Mouse (Mus musculus): ENCODE measurements around the gene Mfsd2a.
"Not testable (repeated sequence)": the region's sequence is repeated elsewhere in the genome, so short reads cannot be mapped to it uniquely, and the experiment has no call there.

The Mfsd2a gene

DNA sequence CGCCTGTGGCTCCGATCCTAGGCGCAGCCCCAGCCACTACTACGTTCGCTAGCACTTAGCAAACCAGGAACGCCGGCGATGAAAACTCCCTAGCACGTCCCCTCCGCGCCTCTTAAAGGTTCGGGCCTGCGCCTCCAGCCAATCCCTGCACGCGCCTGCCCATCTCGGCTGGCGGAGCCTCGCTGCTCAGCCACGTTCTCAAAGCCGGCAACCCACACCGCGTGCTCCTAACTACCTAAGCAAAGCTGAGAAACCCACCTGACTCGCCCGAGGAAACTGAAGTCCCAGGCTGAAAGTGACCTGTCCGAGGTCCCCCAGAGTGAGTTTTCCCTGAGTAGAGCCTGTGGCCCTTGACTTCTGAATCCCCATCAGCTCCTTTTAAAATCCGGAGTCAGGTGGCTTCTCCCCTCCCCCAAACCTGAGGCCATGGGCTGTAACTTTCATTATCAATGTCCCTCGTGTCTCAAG lies at the start of gene Mfsd2a:
Gene Mfsd2a (minus strand): TSS at position 89 of the 468 bp plus-strand sequence.
- peak; percentile 30 to 72 for DNase-seq (ENCODE audit: low spot score in 2 of 2)

GRCm38 (mm10) chr4:123005054-123005966 lies 44.3 kb upstream of the Mfsd2a start:
- no peak for DNase-seq (ENCODE audit: low spot score in 2 of 2)

- no peak for DNase-seq (ENCODE audit: low spot score in 2 of 2)
Measured at GRCm38 (mm10) chr4:123000617-123001342, 39.8 kb upstream of the Mfsd2a start.

- no peak for DNase-seq (ENCODE audit: low spot score in 2 of 2)
Measured at GRCm38 (mm10) chr4:123000130-123000529, 39.1 kb upstream of the Mfsd2a start.

DNA sequence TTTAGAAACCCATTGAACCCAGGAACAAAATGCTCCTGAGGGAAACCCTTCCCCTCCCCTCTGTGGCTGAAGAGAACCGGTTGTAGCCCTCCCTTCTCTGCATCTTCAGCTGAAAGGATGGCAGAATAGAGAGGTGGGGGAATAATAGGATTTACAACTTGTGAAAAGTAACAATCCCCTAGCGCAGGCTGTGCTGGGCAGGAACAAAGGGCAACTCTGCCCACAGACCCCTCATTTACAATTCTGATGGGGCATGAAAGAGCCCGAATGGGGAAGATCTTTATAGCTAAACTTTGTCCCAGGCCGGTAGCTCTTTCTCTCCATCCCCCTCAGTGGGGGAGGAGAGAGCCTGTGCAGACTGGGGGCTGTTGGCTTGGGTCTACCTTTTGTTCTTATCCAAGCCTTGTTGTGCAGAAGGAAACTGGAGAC lies 38.3 kb upstream of the Mfsd2a start:
- no peak for DNase-seq (ENCODE audit: low spot score in 2 of 2)

- DNase-seq (ENCODE audit: low spot score in 2 of 2) = no peak
Measured at GRCm38 (mm10) chr4:122998537-122999262, 37.7 kb upstream of the Mfsd2a start.

- DNase-seq (ENCODE audit: low spot score in 2 of 2) = peak in 1 of 2 experiments; percentile 37
Measured at GRCm38 (mm10) chr4:122996618-122997381, 35.8 kb upstream of the Mfsd2a start.

DNA sequence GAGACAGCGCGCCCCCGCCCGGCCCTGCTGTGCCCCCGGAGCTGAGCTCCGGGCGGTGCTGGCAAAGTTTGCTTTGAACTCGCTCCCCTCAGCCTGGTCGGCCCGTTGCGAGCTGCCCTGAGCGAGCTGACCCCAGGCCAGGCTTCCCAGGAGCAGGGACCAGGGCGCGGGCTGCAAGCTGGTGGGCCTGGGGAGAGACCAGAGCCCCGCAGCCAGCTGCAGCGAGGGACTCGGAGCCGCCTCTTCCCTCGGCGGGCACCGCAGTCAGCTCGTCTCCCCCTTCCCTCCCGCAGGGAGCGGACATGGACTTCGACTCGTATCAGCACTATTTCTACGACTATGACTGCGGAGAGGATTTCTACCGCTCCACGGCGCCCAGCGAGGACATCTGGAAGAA lies 35.2 kb upstream of the Mfsd2a start:
- DNase-seq (ENCODE audit: low spot score in 2 of 2) = no peak

GRCm38 (mm10) chr4:122995404-122996220 lies 34.6 kb upstream of the Mfsd2a start, which contains the start of gene Mycl:
Mycl (plus strand) TSS chr4:122995652.
- DNase-seq (ENCODE audit: low spot score in 2 of 2) = peak; percentile 81 to 89

- no peak for DNase-seq (ENCODE audit: low spot score in 2 of 2)
Measured at GRCm38 (mm10) chr4:122992276-122992675, 31.3 kb upstream of the Mfsd2a start.

DNA sequence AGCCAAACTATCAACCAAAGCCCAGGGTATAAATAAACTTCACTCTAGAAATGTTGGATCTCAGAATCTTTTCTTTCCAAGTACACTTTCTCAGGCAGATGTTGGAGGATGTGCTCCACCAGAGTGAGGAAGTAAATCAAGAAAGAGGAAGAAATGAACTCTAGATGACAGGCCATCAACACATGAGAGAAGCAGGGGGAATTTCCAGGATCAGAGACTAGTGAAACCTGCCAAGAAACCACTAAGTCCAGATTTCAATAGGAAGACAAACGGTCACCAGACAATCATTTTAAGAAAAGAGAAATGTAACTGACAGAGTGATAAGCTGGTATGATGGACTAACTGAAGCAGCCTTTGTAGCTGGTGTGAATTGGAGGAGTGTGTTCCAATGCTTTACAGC lies 30.2 kb upstream of the Mfsd2a start:
- no peak for DNase-seq (ENCODE audit: low spot score in 2 of 2)

GRCm38 (mm10) chr4:122988004-122988403 lies 27.0 kb upstream of the Mfsd2a start:
- not testable (repeated sequence) for DNase-seq (ENCODE audit: low spot score in 2 of 2)

GRCm38 (mm10) chr4:122987421-122987820 lies 26.4 kb upstream of the Mfsd2a start:
- DNase-seq (ENCODE audit: low spot score in 2 of 2) = no peak

GRCm38 (mm10) chr4:122985110-122985509 lies 24.1 kb upstream of the Mfsd2a start:
- peak in 1 of 2 experiments; percentile 46 for DNase-seq (ENCODE audit: low spot score in 2 of 2)

GRCm38 (mm10) chr4:122983486-122984261 lies 22.7 kb upstream of the Mfsd2a start:
- DNase-seq (ENCODE audit: low spot score in 2 of 2) = no peak

- DNase-seq (ENCODE audit: low spot score in 2 of 2) = no peak
Measured at GRCm38 (mm10) chr4:122982537-122982936, 21.5 kb upstream of the Mfsd2a start.

DNA sequence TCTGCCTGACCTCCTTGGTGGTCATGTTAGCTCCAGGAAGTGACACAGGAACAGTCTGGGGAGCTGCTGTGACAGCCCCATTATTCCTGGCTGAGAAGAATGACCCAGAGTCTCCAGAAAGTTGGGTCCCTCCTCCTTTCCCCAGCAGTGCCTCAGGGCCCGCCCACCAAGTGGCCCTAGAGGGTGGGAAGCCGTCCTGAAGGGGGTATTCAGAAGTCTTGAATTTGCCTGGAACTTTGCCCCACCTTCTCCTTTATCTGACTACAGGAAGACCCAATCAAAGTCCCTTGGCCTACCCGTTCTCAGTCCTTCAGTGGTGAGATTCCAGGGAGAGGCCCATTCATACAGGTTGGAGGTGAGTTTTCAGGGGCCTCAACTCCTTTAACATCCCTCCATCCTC lies 20.9 kb upstream of the Mfsd2a start:
- no peak for DNase-seq (ENCODE audit: low spot score in 2 of 2)

DNA sequence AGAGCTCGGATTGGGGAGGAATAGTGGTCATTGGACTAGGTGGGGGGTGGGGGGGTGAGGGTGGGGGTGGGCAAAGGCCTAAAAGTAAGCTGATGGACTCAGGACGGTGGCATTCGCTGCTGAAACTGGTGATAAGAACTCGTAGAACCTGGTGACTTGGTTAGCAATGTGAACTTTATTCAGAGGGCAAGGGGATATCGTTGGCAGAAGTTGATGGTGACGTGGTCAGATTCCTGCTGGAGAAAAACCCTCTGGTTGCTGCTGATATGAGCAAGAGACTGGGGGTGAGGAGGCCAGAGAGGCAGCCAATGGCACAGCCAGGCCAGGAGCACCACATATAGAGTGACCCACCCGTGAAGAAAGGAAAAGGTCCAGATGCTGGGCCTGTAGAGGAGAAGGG lies 20.2 kb upstream of the Mfsd2a start:
- DNase-seq (ENCODE audit: low spot score in 2 of 2) = no peak

DNA sequence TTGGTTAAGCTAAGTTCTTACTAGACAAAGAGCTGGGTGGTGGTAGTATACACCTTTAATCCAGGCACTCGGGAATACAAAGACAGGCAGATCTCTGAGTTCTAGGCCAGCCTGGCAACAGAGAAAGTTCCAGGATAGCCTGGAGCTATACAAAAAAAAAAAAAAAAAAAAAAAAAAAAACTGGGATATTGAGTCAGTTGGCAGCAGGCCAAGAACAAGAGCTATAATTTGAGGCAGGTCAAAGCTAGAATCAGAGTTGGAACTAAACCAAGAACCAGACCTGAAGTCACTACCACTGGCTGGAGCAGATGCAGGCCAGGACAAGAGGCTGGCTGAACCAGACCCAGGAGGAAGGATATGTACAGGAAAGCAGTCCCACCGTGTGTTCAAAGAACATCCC lies 19.7 kb upstream of the Mfsd2a start:
- DNase-seq (ENCODE audit: low spot score in 2 of 2) = no peak
